ENCODE assay signal across 8 mouse cellular contexts in genomic region chr2:166151510-166152473, GRCm38 (mm10). TPM values are rescaled to one million over a fixed set of nuclear protein-coding genes. Genes with fewer than 3 reads are reported as not detected.
A peak's percentile ranks its signal among the peaks of the same experiment; 100 is the strongest.
DNase-seq lines count a peak whose midpoint lies in the region; ATAC-seq lines count a peak whose summit lies in the region.

No protein-coding gene starts in this region.

- H3K36me3 ChIP-seq in embryonic facial prominence, embryonic 10.5 days (replicated peaks) = peaks cover 21% of the 10 kb centered on the region
- H3K36me3 ChIP-seq in intestine, embryonic 14.5 days (ENCODE audit: control insufficient read depth, insufficient read depth, low read length) = no peaks in the 10 kb centered on the region
- H3K36me3 ChIP-seq in limb, embryonic 11.5 days (ENCODE audit: control insufficient read depth, insufficient read depth, low read length) = no peaks in the 10 kb centered on the region

- peak overlapping the region; percentile 92; the same call in 1 of the 2 replicates for H3K4me3 ChIP-seq in embryonic facial prominence, embryonic 10.5 days
- no peak overlapping the region for H3K4me3 ChIP-seq in intestine, embryonic 14.5 days (ENCODE audit: low read depth, low read length)
- H3K4me3 ChIP-seq in limb, embryonic 11.5 days (ENCODE audit: low read depth, low read length) = no peak overlapping the region

- H3K4me1 ChIP-seq in embryonic facial prominence, embryonic 10.5 days = peaks cover 94% of the 10 kb centered on the region
- peaks cover 69% of the 10 kb centered on the region for H3K4me1 ChIP-seq in intestine, embryonic 14.5 days (replicated peaks; ENCODE audit: control insufficient read depth, insufficient read depth, low read length)
- H3K4me1 ChIP-seq in limb, embryonic 11.5 days (ENCODE audit: control insufficient read depth, insufficient read depth, low read length) = peaks cover 76% of the 10 kb centered on the region

- H3K27me3 ChIP-seq in embryonic facial prominence, embryonic 10.5 days (replicated peaks; ENCODE audit: low read depth, poor library complexity, severe bottlenecking) = peaks cover under 1% of the 10 kb centered on the region; the same call in 1 of the 2 replicates
- H3K27me3 ChIP-seq in intestine, embryonic 14.5 days (replicated peaks; ENCODE audit: control insufficient read depth, insufficient read depth, low read length) = no peaks in the 10 kb centered on the region
- no peaks in the 10 kb centered on the region for H3K27me3 ChIP-seq in limb, embryonic 11.5 days (ENCODE audit: control insufficient read depth, insufficient read depth, low read length)

- H3K27ac ChIP-seq in embryonic facial prominence, embryonic 10.5 days (replicated peaks) = peak overlapping the region; percentile 62
- H3K27ac ChIP-seq in intestine, embryonic 14.5 days (ENCODE audit: low read depth) = peak overlapping the region; percentile 47; the same call in 1 of the 2 replicates
- peak overlapping the region; percentile 17; the same call in 1 of the 2 replicates for H3K27ac ChIP-seq in limb, embryonic 11.5 days (replicated peaks; ENCODE audit: low read depth, low read length)

- intact Hi-C loops in gastrocnemius, postnatal 36 days (cut with DNase I) = no loop called here

- 63% methylated on average over 19 of the region's 19 CpGs for WGBS in embryonic facial prominence, embryonic 10.5 days
- WGBS in intestine, embryonic 14.5 days = 52% methylated on average over 19 of the region's 19 CpGs
- 45% methylated on average over 19 of the region's 19 CpGs for WGBS in limb, embryonic 11.5 days

- peak overlapping the region; percentile 93 for H3K4me2 ChIP-seq in intestine, embryonic 14.5 days (ENCODE audit: low read length)
- H3K4me2 ChIP-seq in limb, embryonic 11.5 days (ENCODE audit: low read depth, severe bottlenecking) = peak overlapping the region; percentile 92; the same call in 1 of the 2 replicates

- ATAC-seq in intestine, embryonic 14.5 days (replicated peaks; ENCODE audit: low FRiP score, low TSS enrichment, low read depth) = no peak
- no peak for ATAC-seq in limb, embryonic 11.5 days (ENCODE audit: insufficient number of reproducible peaks, low FRiP score, low TSS enrichment, low read depth)

- peak; percentile 54 for DNase-seq in embryo, embryonic 10 days (ENCODE audit: low spot score)
- DNase-seq in embryo, embryonic 9.5 days (ENCODE audit: extremely low spot score) = no peak
- DNase-seq in embryonic facial prominence, embryonic 10.5 days (ENCODE audit: low spot score) = peak; percentile 45
- peak; percentile 86 to 88 for DNase-seq in gastrocnemius, postnatal 36 days
- peak; percentile 70 for DNase-seq in intestine, embryonic 14.5 days (ENCODE audit: low spot score)
- DNase-seq in limb, embryonic 11.5 days (ENCODE audit: low spot score) = peak; percentile 52
- DNase-seq in ovary, adult 18-20 months (ENCODE audit: low spot score) = peak; percentile 83
- DNase-seq in thymus, adult 18-20 months = no peak

- no peaks in the 10 kb centered on the region for H3K9me3 ChIP-seq in embryonic facial prominence, embryonic 10.5 days
- H3K9me3 ChIP-seq in intestine, embryonic 14.5 days (ENCODE audit: control insufficient read depth, low read length) = no peaks in the 10 kb centered on the region
- no peaks in the 10 kb centered on the region for H3K9me3 ChIP-seq in limb, embryonic 11.5 days (ENCODE audit: control insufficient read depth, low read length)

- H3K9ac ChIP-seq in intestine, embryonic 14.5 days (ENCODE audit: low read length) = no peak overlapping the region
- H3K9ac ChIP-seq in limb, embryonic 11.5 days (ENCODE audit: low read length) = no peak overlapping the region

RNA-seq across cellular contexts. Expression of gene Sulf2, which starts 3.7 kb away (rescaled TPM):
- 115 and 131 TPM in 2 replicates for polyA plus RNA-seq in embryonic facial prominence, embryonic 10.5 days (2016; fragmentation: Nextera tagmentation; extraction: Ambion mirVana)
- 10 to 100 TPM in 1 of 2 experiments, 1 to 10 TPM in 1; 7.9 to 10.5 TPM for total RNA-seq in gastrocnemius, postnatal 36 days (2021)
- 134 TPM in 2 replicates for polyA plus RNA-seq in intestine, embryonic 14.5 days (2014; fragmentation: Nextera tagmentation; extraction: Ambion mirVana)
- 193 and 210 TPM in 2 replicates for polyA plus RNA-seq in limb, embryonic 11.5 days (2014; fragmentation: Nextera tagmentation; extraction: Ambion mirVana)

Comparison
In these comparisons a context has a peak if more than half of its experiments do, and no peak if none do; other contexts are left out.
1. DNase-seq: peak in embryo, embryonic 10 days (single experiment), embryonic facial prominence, embryonic 10.5 days (single experiment), gastrocnemius, postnatal 36 days (2 of 2), intestine, embryonic 14.5 days (single experiment), limb, embryonic 11.5 days (single experiment) and ovary, adult 18-20 months (single experiment); none in embryo, embryonic 9.5 days (single experiment) and thymus, adult 18-20 months (0 of 2).
2. Peak in every context shown above with its lines, with median percentiles within 50 percentile points of each other: H3K27ac ChIP-seq.